Mouse (Mus musculus) testis, postnatal 14 days (tissue): ENCODE measurements around the gene Dazap1.

Source experiments
- DNase-seq: peaks from one replicate; pipeline ENCODE4 v3.0.0; 2021; ENCODE audit warnings: low spot score

Gene Dazap1

DNA sequence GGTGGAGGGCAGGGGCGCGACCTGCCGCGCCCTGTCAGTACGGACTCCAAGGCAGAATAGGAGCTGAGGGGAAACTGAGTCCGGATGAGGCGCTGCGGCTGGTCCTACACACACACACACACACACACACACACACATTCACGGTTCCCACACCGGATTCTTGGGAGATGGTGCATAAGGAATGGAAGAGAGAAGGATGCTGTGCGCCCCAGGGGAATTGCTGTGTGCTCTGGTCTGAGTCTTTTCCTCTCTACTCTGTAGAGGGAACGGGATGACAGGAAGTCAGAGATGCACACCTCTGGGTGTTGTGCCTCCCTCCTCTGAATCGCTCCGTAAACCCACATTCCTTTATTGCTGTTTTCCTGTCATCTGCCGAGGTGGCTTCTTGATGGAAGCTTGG lies 38.0 kb downstream of the Dazap1 start:
- no peak for DNase-seq

DNA sequence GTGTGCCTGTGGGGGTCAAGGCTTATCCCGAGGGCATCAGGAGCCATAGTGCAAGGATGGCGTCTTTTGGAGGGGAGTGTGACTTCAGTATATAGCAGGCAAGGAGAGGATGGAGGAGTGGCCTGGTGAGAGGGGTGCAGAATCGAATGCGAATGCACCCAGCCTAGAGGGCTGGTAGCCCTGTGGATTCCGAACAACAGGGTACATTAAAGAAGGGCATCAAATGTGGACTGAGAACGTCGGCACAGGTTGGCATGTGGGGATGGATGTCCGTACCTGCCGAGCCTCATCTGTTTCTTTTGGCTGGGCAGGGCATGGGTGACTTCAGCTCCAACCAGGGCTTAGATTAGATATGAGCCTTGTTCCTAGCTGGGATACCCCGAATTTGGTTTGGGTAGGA lies 38.5 kb downstream of the Dazap1 start:
- no peak for DNase-seq

DNA sequence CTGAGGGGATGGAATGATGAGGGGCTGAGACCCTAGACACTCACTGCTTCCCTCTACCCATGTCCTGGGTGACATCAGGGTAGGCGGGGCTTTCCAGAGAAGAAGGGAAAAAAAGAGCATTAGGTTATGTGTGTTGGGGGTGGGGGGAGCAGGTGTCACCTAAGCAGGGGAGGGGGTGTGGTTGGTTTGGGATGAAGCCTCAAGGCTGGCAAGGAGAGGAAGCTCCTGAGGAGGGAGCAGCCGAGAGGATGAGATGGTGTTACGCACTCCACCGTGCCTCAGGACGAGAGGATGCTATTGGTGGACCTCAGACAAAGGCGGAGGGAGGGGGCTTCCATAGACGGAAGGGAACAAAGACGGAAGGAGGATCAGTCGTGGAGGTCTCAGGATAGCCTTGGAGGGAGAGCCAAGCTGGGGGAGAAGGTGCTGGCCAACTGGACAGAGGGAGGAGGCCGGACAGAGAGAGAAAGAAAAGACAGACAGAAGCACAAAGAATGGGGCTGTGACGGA lies 39.4 kb downstream of the Dazap1 start:
- DNase-seq, result no peak

DNA sequence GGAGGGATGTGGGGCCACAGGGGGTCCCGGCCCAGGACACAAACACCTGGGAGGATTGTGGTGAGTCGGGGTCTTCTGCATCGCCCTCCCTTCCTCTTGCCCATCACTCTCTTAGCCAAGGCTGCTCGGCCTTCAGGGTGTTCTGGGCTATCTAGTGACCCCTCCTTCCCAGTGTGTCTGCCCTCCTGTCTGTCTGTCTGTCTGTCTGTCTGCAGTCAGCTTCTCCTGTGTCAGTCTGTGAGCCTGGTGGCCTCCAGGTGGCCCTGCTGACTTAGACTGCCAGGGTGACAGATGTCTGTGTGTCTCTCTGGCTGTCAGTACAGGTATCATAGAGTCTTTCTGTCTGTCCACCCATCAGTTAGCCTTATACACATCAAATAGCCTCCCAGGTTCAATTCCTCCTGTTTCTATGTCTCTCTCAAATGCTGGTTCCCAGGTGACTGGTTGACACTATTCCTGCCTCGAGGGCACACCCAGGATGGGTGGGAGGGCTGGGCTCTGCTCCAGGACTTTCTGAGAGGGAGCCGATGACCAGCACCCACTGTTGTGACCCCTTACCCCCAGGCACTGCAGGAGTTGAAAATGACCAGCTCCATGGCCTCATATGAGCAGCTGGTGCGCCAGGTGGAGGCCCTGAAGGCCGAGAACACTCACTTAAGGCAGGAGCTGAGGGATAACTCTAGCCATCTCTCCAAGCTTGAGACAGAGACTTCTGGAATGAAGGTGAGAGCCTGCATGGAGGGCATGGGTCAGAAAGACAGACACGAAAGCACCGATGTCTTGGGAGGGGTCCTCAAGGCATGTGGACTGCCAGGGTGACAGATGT lies 40.2 kb downstream of the Dazap1 start:
- no peak for DNase-seq

DNA sequence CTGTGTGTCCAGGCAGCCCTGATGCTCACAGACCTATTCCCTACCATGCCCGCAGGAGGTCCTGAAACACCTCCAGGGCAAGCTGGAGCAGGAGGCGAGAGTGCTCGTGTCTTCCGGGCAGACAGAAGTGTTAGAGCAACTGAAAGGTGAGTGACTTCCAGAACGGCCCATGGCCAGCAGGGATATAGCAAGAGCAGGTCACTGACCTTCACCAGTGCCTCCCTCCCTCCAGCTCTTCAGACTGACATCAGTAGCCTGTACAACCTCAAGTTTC lies 40.7 kb downstream of the Dazap1 start:
- DNase-seq, result no peak

DNA sequence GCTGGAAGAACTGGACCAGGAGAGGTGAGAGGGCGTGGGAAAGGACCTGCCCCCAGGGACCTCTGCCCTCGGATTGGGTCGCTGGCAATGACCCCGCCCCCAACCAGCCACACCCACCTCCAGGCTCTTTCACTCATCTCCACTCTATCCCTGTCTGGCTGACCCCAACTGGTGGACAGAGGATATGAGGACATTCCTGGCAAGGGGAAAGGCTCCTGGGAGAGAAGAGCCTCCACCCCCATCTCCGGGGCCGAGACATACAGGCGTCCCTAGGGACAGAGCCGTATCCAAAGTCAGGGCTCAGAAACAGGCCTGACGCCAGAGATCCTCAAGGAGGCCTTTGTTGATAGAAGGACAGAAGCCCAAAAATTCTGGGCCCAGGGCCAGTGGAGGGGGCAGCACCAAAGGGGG lies 41.2 kb downstream of the Dazap1 start:
- DNase-seq, result peak; percentile 67

DNA sequence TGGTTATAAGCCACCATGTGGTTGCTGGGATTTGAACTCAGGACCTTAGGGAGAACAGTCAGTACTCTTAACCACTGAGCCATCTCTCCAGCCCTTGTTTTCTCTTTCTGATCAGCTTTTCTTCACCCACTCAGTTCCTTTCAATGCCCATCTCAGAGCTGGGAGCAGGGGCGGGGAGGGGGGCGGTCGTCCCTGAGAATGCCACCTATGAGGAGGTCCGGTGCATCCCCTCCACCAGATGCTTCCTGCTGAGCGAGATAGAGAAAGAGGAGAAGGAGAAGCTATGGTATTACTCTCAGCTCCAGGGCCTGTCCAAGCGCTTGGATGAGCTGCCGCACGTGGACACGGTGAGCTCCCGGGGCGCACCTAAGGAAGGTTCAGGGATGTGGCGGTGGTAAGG lies 43.2 kb downstream of the Dazap1 start:
- DNase-seq, result no peak

DNA sequence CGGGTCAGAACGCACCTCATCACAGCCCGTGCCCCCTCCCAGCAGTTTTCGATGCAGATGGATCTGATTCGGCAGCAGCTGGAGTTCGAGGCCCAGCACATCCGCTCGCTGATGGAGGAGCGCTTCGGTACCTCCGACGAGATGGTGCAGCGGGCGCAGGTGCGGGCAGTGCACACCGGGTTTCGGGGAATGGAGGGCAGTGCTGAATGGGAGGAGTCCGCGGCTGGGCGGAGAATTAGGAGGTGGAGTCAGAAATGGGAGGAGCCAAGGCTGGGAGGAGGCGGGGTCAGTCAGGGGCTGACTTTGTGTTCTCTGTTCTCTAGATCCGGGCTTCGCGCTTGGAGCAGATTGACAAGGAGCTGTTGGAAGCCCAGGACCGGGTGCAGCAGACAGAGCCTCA lies 43.6 kb downstream of the Dazap1 start:
- peak; percentile 77 for DNase-seq

DNA sequence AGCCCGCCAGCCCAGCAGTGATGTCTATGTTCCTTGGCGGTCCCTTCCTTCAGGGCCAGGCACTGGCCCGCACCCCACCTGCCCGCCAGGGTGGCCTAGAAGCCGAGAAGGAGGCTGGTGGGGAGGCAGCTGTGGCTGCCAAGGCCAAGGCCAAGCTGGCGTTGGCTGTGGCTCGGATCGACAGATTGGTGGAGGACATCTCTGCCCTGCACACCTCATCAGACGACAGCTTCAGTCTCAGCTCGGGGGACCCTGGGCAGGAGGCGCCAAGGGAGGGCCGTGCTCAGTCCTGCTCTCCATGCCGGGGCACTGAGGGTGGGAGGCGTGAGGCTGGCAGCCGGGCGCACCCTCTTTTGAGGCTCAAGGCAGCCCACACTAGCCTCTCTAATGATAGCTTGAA lies 50.3 kb downstream of the Dazap1 start:
- DNase-seq, result no peak

DNA sequence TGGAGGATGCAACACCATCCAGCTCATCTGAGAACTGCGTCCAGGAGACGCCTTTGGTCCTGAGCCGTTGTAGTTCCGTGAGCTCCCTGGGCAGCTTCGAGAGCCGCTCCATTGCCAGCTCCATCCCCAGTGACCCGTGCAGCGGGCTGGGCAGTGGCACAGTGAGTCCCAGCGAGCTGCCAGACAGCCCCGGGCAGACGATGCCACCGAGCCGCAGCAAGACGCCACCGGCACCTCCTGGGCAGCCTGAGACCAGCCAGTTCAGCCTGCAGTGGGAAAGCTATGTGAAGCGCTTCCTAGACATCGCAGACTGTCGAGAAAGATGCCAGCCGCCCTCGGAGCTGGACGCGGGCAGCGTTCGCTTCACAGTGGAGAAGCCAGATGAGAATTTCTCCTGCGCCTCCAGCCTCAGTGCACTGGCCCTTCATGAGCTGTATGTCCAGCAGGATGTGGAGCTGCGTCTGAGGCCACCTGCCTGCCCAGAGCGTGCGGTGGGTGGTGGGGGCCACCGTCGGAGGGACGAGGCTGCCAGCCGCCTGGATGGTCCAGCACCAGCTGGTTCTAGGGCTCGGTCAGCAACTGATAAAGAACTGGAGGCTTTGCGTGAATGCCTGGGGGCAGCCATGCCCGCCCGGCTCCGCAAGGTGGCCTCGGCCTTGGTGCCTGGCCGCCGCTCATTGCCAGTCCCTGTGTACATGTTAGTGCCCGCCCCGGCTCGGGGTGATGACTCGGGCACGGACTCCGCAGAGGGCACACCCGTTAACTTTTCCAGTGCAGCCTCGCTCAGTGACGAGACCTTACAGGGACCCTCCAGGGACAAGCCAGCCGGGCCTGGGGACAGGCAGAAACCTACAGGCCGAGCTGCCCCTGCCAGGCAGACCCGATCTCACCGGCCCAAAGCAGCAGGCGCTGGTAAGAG lies 51.6 kb downstream of the Dazap1 start:
- DNase-seq, result no peak

DNA sequence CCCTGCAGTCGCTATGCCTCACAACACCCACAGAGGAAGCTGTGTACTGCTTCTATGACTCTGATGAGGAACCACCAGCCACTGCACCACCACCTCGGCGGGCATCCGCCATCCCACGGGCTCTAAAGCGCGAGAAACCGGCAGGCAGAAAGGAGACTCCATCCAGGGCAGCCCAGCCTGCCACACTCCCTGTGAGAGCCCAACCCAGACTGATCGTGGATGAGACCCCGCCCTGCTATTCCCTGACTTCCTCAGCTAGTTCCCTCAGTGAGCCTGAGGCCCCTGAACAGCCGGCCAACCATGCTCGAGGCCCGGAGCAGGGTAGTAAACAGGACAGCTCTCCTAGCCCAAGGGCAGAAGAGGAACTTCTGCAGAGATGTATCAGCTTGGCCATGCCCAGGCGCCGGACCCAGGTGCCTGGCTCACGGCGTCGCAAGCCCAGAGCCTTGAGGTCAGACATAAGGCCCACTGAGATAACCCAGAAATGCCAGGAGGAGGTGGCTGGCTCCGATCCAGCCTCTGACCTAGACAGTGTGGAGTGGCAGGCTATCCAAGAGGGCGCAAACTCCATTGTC lies 52.4 kb downstream of the Dazap1 start:
- DNase-seq, result no peak

DNA sequence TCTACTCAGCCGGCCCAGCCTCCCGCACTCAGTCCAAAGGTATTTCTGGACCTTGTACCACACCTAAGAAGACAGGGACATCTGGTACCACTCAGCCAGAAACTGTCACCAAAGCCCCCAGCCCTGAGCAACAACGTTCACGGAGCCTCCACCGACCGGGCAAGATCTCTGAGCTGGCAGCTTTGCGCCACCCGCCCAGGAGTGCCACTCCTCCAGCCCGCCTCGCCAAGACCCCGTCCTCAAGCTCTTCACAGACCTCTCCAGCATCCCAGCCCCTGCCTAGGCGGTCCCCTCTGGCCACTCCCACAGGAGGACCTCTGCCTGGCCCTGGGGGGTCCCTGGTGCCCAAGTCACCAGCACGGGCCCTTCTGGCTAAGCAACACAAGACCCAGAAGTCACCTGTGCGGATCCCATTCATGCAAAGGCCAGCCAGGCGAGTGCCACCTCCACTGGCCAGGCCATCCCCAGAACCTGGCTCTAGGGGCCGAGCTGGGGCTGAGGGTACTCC lies 53.3 kb downstream of the Dazap1 start:
- DNase-seq, result no peak

DNA sequence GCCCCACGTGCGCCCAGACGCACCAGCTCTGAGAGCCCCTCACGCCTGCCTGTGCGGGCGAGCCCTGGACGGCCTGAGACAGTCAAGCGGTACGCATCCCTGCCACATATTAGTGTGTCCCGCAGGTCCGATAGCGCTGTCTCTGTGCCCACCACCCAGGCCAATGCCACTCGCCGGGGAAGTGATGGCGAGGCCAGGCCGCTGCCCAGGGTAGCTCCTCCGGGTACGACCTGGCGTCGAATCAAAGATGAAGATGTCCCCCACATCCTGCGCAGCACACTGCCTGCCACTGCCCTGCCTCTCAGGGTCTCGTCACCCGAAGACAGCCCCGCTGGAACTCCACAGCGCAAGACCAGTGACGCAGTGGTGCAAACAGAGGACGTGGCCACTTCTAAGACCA lies 54.0 kb downstream of the Dazap1 start:
- no peak for DNase-seq

DNA sequence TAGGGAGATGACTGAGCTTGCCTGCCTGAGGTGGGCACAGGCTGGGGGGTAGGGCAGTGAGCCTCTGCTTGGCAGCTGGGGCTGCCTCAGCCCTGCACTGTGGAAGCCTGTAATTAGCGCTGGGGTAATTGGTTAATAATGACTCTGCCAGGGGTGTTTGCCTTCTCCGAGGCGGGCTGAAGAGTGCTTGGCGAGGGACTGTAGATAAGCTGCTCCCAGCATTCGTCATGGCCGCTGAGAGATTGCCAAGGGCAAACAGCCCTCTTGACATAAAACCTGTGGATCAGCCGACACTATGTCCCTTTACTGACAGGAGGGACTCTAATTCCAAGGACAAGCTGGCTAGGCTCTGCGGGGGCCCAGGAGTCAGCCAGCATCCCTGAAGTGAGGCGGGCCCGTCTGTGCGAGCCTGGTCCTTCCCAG lies 55.1 kb downstream of the Dazap1 start:
- DNase-seq, result no peak

DNA sequence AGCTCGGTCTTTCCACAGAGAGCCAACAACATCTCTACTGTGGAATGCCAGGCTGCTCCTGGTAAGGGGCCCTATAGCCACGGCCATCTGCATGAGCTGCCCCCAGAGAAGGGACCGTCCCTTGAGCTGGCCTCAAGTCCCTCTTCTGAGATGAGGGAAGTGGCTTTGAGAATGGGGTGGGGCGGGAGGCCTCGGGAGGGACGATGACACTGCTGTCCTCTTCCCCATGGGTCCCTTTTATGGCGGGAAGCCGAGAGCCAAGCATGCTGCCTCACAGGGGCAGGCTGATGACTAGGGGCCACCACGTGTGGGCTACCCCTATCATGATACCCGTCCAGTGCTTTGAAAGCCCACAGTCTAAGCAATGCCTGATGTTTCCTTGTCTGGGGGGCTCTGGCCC lies 55.7 kb downstream of the Dazap1 start:
- no peak for DNase-seq

DNA sequence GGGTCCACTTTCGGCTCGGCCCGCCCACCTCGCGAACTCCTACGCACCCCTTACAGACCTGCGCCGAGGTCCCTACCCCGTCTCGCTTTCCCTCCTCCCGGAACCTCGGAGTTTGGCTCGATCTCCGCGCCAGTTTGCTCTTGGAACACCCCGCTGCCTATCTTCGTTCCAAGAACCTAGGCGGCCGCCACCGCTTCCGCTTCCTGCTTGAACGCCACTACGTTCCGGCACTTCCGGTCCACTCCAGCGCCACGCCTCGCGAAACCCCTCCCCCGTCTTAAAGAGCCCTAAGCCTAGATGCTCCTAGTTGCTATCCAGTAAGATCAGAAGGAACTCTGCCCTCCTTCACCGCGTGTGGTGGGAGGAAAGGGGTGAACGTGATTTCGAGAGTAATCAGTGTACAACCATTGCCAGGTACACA lies 59.1 kb downstream of the Dazap1 start, which contains the start of gene 2310011J03Rik:
2310011J03Rik (minus strand) TSS at position 198 of the 421 bp plus-strand sequence.
- DNase-seq, result peak; percentile 89

DNA sequence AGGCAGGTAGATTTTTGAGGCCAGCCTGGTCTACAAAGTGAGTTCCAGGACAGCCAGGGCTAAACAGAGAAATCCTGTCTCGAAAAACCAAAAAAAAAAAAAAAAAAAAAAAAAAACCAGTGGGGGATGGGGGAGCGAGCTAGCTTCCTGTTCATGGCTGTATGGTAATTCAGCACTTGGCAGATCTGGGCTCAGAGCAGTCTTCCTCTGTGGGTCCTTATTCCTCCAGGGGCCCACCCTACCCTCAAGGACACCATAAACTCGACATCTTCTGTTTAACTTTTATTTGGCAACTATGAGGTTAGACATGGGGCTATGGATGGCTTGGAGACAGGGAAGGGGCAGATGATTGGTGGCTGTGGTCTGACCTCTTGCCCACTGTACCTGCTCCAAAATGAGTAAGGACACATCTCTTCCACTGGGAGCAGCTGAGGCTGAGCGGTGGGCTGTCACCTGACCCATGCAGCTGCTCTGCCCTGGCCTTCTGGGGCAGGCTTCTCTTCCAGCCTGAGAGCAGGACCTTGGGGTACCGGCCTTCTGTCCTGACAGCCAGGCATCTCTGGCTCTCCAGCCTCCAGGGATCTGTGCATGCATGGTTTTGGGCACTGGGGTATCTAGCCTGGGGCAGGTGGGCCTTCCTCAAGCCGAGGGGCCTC lies 59.9 kb downstream of the Dazap1 start:
- no peak for DNase-seq

DNA sequence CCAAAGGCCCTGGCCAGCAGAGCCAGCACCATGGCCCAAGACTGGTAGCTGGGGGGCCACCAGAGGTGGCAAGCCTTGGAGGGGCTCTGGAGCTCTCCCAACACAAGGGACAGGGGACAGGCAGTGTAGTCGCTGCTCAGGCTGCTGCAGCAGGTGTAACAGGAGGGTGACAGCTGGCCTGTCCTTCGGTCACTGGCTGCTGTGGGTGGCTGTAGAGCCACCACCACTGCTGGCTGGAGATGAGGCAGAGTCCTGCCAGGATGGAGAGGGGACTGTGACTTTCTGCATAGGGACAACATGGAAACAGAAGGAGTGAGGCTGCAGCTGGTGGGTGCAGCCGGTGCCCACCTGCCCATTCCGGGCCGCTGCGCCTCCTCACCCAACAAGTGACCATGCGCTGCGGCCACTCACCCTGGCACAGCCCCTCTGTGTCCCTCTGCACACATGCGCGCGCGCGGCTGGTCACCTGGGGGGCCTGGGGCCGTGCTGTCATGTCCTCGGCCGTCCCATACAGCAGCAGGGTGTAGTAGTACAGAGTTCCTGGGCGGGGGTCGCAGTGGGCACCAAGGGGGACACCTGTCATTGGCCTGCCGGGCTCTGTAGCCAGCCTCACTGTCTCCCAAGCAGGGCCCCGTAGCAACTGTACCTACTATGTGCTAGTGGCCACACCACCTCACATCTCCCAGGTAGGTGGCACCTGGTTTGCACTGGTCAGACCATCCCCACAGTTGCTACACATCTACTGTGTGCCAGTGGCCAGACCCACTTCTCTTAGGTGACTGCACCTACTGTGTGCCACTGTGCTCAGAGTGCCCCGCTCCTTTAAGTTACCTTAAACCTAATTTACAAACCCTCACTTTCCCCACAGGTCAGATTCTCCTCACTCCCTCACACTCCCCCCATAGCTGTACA lies 60.6 kb downstream of the Dazap1 start:
- DNase-seq, result no peak

DNA sequence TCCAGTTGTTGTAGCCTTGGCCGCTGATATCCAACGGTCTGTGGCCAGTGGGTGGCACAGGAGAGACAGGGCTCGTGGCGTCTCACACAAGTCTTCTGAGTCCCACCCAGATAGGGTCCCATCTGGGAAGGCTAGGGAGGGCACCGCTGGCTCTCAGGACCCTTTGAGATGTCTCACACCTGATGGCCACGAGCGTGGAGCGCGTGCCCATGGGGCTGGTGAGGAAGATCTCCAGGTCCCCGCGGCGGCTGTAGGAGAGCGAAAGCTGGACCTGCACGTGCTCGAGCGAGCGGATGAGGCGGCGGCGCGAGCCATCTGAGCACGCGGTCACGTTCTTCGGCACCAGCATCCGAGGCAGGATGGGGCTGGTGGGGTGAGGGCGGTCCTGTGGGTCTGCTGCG lies 61.5 kb downstream of the Dazap1 start:
- DNase-seq, result no peak

DNA sequence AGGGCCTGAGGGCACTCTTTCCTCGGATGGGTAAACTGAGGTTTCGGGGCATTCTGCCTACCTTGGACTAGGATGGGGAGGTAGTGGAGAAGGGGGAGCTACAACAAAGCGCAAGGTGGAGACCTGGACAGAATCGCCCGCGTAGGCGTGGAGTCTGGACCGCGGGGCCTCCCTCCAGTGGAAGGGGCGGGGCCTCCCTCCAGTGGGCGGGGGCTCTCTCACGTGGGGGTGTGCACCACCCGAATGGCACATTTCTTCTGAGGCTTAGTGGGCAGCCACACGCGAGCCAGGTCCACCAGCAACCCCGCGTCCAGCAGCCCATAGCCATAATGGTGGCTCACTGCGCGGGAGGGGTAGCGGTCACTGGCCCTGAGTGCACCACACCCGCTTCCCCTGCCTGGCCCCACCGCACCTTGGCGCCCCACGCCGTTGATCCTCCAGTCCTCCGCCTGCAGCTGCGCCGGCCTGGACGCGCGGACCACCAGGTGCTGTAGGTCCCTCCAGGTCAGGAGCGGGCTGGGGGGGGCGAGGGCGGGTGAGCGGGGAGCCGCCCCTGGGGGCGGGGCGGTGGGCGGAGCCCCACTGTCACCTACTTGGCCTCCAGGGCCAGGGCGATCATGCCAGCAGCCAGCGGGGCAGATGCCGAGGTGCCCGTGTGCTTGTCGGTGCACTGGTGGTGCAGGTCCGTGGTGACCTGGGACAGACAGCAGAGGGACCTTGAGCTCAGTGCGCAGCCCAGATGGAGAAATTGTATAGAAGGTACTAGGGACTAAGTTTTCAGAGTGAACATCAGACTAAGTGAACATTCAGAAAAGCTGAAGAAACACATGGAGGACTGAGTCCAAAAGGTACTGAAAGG lies 62.2 kb downstream of the Dazap1 start:
- peak; percentile 65 for DNase-seq
